Mouse (Mus musculus) hindbrain, embryonic 16.5 days (tissue): ENCODE data around the gene Spata2l. TPM values are rescaled to one million over a fixed set of nuclear protein-coding genes. Genes with fewer than 3 reads are reported as not detected.
"Not testable (repeated sequence)": the region's sequence is repeated elsewhere in the genome, so short reads cannot be mapped to it uniquely, and the experiment has no call there.

Source experiments
- ATAC-seq: fragments of 200-750 bp; cut with Nextera tagmentation; 2 replicates; pipeline ENCODE4 v1.8.0; 2017; ENCODE audit warnings: moderate TSS enrichment, moderate library complexity
- H3K27ac ChIP-seq: fragments of 300-500 bp; sonication (generic); 2 replicates; pipeline ENCODE4 v1.5.1; 2014; ENCODE audit warnings: low read depth, mild to moderate bottlenecking, control low read depth, low read length, moderate library complexity
- H3K27me3 ChIP-seq: fragments of 300-500 bp; sonication (generic); replicated peaks from 2 replicates; pipeline ENCODE4 v1.6.1; 2014; ENCODE audit warnings: low read length; ENCODE audit not compliant: control insufficient read depth, insufficient read depth
- H3K36me3 ChIP-seq: fragments of 300-500 bp; sonication (generic); 2 replicates; pipeline ENCODE4 v1.6.1; 2014; ENCODE audit warnings: mild to moderate bottlenecking, low read length, moderate library complexity, mixed read lengths; ENCODE audit not compliant: control insufficient read depth, insufficient read depth
- H3K4me1 ChIP-seq: fragments of 300-500 bp; sonication (generic); 2 replicates; pipeline ENCODE4 v1.6.1; 2014; ENCODE audit warnings: low read depth, low read length; ENCODE audit not compliant: control insufficient read depth, insufficient read depth
- H3K4me2 ChIP-seq: fragments of 300-500 bp; sonication (generic); 2 replicates; pipeline ENCODE4 v1.6.1; 2014; ENCODE audit warnings: mild to moderate bottlenecking, low read length, control low read depth, moderate library complexity
- H3K4me3 ChIP-seq: fragments of 300-500 bp; sonication (generic); 2 replicates; pipeline ENCODE4 v1.5.1; 2014; ENCODE audit warnings: mild to moderate bottlenecking, low read length, control low read depth, moderate library complexity
- H3K9ac ChIP-seq: fragments of 300-500 bp; sonication (generic); 2 replicates; pipeline ENCODE4 v1.6.1; 2014; ENCODE audit warnings: low read depth, mild to moderate bottlenecking, control low read depth, low read length, moderate library complexity
- H3K9me3 ChIP-seq: fragments of 300-500 bp; sonication (generic); 2 replicates; pipeline ENCODE4 v1.6.1; 2014; ENCODE audit warnings: mild to moderate bottlenecking, low read length, moderate library complexity; ENCODE audit not compliant: control insufficient read depth
- WGBS: fragments of 180-500 bp; shearing (Covaris S2); extraction: QIAGEN DNeasy Blood & Tissue Kit; methylation state at CpG from one replicate; pipeline ENCODE4 v1.1.7; 2014; 5-methylcytosine and 5-hydroxymethylcytosine counted together
- polyA plus RNA-seq: library from polyadenylated mRNA; unstranded; fragments of >200 nt; fragmentation: Nextera tagmentation; extraction: Ambion mirVana; gene quantifications from 2 replicates; pipeline ENCODE4 v1.2.1, GENCODE M21; 2015

Spata2l gene
- 13.0 and 13.8 TPM in 2 replicates for polyA plus RNA-seq

GRCm38 (mm10) chr8:123235520-123236497, at the start of gene Spata2l:
Spata2l (minus strand) TSS chr8:123236233.
- ATAC-seq: peak; percentile 81
- peak within 1 kb of the TSS; percentile 54 for H3K4me3 ChIP-seq
- 2% methylated on average over 40 of the region's 57 CpGs for WGBS
- peak within 1 kb of the TSS; percentile 93 for H3K4me2 ChIP-seq
- no peaks in the 10 kb centered on the region for H3K36me3 ChIP-seq
- H3K27ac ChIP-seq: peak within 1 kb of the TSS; percentile 24; the same call in 1 of the 2 replicates
- H3K27me3 ChIP-seq: 0 out of 2 replicates have a peak, but pooled peaks cover 2% of the 10 kb centered on the region
- peak within 1 kb of the TSS; percentile 75 for H3K9ac ChIP-seq
- peaks cover 16% of the 10 kb centered on the region for H3K4me1 ChIP-seq
- H3K9me3 ChIP-seq: no peaks in the 10 kb centered on the region

- Histone ChIP-seq H3K36me3 (no peaks in the 10 kb centered on the region), H3K4me1 (no peaks in the 10 kb centered on the region), H3K27me3 (no peaks in the 10 kb centered on the region), H3K9me3 (no peaks in the 10 kb centered on the region), H3K4me2 (no peak overlapping the region), H3K9ac (no peak overlapping the region), H3K27ac (no peak overlapping the region), H3K4me3 (no peak overlapping the region)
- no peak for ATAC-seq
- 90% methylated on average over 5 of the region's 5 CpGs for WGBS
These were observed 48.5 kb upstream of the Spata2l start for GRCm38 (mm10) chr8:123284493-123284892.

DNA sequence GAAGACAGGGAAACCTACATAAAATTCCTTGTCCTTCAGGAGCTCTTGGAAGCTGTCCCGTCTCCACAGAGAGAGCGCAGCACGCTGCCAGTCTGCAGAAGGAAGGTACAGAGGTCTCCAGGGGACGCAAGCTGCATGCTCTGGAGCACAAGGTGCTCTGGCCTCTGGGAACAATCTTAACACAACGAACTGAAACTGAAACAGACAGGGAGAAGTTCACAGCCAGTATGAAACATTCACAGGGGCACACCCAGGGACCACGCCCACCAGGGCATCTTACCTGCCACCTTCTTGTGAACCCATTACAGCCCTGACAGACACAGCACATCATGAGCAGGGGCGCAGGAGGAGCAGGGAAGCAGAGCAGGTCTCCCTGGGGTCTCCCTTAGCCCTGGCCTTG, 48.0 kb upstream of the Spata2l start:
- no peaks in the 10 kb centered on the region for H3K4me1 ChIP-seq
- no peak overlapping the region for H3K4me3 ChIP-seq
- no peak overlapping the region for H3K4me2 ChIP-seq
- WGBS: 91% methylated on average over 7 of the region's 7 CpGs
- ATAC-seq: no peak
- H3K27ac ChIP-seq: no peak overlapping the region
- no peaks in the 10 kb centered on the region for H3K36me3 ChIP-seq
- H3K9ac ChIP-seq: no peak overlapping the region
- H3K9me3 ChIP-seq: no peaks in the 10 kb centered on the region
- no peaks in the 10 kb centered on the region for H3K27me3 ChIP-seq

DNA sequence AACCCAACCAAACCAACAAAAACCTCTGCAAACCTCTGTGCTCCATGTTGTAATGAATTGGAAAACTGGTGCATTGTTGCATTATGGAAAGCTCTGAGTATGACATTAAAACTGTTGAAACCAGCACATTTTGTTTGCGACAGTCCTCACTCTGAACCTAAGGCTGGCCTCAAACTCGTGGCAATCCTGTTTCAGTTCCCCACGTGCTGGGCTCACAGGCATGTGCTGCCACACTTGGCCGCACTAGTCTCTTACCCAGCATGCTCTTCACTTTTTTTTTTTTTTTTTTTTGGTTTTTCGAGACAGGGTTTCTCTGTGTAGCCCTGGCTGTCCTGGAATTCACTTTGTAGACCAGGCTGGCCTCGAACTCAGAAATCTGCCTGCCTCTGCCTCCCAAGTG, 47.0 kb upstream of the Spata2l start:
- not testable (repeated sequence) for H3K36me3 ChIP-seq, H3K27me3 ChIP-seq, ATAC-seq, H3K4me2 ChIP-seq, H3K9me3 ChIP-seq, H3K27ac ChIP-seq, H3K9ac ChIP-seq, H3K4me1 ChIP-seq, H3K4me3 ChIP-seq
- 87% methylated on average over 5 of the region's 6 CpGs for WGBS

GRCm38 (mm10) chr8:123280302-123281094, 44.5 kb upstream of the Spata2l start:
- H3K9ac ChIP-seq: no peak overlapping the region
- WGBS: 90% methylated on average over 13 of the region's 13 CpGs

DNA sequence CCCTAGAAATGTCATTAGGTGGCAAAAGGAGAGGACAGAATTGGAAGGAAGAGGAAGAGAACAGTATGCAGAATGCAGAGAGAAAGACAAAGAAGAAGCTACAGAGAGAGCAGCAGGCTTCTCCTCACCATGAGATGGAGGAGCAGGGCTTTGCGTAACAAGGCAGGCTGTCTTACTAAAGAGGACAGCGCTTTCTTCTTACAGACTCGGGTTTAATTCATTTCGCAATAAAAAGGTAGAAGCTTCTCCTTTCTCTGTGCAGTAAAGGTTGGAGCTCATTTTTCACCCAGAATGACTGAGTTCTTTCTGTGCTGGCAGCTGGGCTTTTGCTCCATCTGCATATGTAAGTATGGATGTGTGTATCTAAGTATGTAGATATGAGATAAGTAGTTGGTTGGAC, 43.8 kb upstream of the Spata2l start:
- ATAC-seq: no peak
- Histone ChIP-seq H3K27me3 (no peaks in the 10 kb centered on the region), H3K27ac (no peak overlapping the region), H3K4me2 (no peak overlapping the region), H3K36me3 (no peaks in the 10 kb centered on the region), H3K9ac (no peak overlapping the region), H3K9me3 (no peaks in the 10 kb centered on the region), H3K4me3 (no peak overlapping the region), H3K4me1 (no peaks in the 10 kb centered on the region)
- 95% methylated on average over 4 of the region's 4 CpGs for WGBS

More at GRCm38 (mm10) chr8:123280302-123281094, 44.5 kb upstream of the Spata2l start:
- Histone ChIP-seq H3K27ac (no peak overlapping the region), H3K4me3 (no peak overlapping the region), H3K9me3 (no peaks in the 10 kb centered on the region), H3K4me1 (no peaks in the 10 kb centered on the region), H3K27me3 (no peaks in the 10 kb centered on the region), H3K36me3 (no peaks in the 10 kb centered on the region), H3K4me2 (no peak overlapping the region)
- ATAC-seq: no peak

DNA sequence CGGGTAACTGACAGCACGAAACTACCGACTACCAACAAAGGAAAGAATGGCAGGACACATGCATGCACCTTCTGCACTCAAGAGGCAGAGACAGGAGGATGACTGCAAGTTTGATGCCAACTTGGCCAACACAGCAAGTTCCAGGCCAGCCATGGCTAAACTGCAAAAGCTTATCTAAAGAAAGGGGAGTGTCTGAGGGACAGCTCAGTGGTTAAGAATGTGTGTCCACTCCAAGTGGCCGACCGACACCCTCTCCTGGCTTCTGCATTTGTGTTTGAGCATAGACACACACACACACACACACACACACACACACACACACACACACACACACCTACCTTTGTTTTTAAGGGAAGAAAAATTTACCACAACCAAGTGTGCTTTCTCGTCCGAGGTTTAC, 42.4 kb upstream of the Spata2l start:
- no peaks in the 10 kb centered on the region for H3K9me3 ChIP-seq
- H3K27ac ChIP-seq: no peak overlapping the region
- no peak overlapping the region for H3K9ac ChIP-seq
- no peak overlapping the region for H3K4me3 ChIP-seq
- no peak overlapping the region for H3K4me2 ChIP-seq
- no peak for ATAC-seq
- H3K4me1 ChIP-seq: no peaks in the 10 kb centered on the region
- no peaks in the 10 kb centered on the region for H3K36me3 ChIP-seq
- no peaks in the 10 kb centered on the region for H3K27me3 ChIP-seq
- WGBS: 85% methylated on average over 7 of the region's 7 CpGs

DNA sequence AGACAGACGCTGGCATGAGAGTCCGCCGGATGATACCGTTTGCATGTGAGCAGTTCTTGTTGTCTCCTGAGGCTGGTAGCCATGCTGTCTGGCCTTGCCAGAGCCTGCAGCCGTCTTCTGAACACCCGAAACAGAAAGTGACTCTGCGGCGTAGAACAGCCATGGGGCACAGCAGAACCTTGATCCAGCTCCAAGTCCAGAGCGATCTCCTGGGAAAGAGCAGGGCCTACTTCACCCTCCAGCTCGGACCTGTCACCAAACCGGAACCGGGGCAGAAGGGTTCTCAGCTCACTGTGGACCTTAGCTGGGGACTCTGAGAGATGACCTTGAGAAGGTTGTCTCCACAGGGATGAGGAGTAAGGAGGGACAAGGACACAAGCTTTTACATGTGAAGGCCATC, 39.1 kb upstream of the Spata2l start:
- peaks cover 2% of the 10 kb centered on the region; the same call in 1 of the 2 replicates for H3K36me3 ChIP-seq
- no peaks in the 10 kb centered on the region for H3K4me1 ChIP-seq
- no peak for ATAC-seq
- H3K4me2 ChIP-seq: no peak overlapping the region
- H3K9me3 ChIP-seq: no peaks in the 10 kb centered on the region
- no peak overlapping the region for H3K27ac ChIP-seq
- 91% methylated on average over 12 of the region's 12 CpGs for WGBS
- no peak overlapping the region for H3K4me3 ChIP-seq
- H3K9ac ChIP-seq: no peak overlapping the region
- H3K27me3 ChIP-seq: no peaks in the 10 kb centered on the region

GRCm38 (mm10) chr8:123274447-123274846, 38.4 kb upstream of the Spata2l start:
- no peak for ATAC-seq
- Histone ChIP-seq H3K36me3 (peaks cover 8% of the 10 kb centered on the region), H3K27ac (no peak overlapping the region), H3K9ac (no peak overlapping the region), H3K4me3 (no peak overlapping the region), H3K4me1 (no peaks in the 10 kb centered on the region), H3K9me3 (no peaks in the 10 kb centered on the region), H3K27me3 (no peaks in the 10 kb centered on the region), H3K4me2 (no peak overlapping the region)
- WGBS: 86% methylated on average over 5 of the region's 5 CpGs
